Mouse (Mus musculus) limb, embryonic 14.5 days (tissue): ENCODE data around the gene Ammecr1. TPM values are rescaled to one million over a fixed set of nuclear protein-coding genes. Genes with fewer than 3 reads are reported as not detected.

Experiments
- ATAC-seq: fragments of 200-750 bp; cut with Nextera tagmentation; 2 replicates; pipeline ENCODE4 v1.8.0; 2017; ENCODE audit warnings: low read depth, moderate number of reproducible peaks, moderate TSS enrichment; ENCODE audit not compliant: low FRiP score
- DNase-seq: peaks from one replicate; pipeline ENCODE4 v3.0.0-alpha.2; 2015; ENCODE audit warnings: low spot score
- H3K27ac ChIP-seq: fragments of 300-500 bp; sonication (generic); replicated peaks from 2 replicates; pipeline ENCODE4 v1.5.1; 2014; ENCODE audit warnings: low read depth, mild to moderate bottlenecking, low read length, moderate library complexity, mixed read lengths
- H3K27me3 ChIP-seq: fragments of 300-500 bp; sonication (generic); 2 replicates; pipeline ENCODE4 v1.6.1; 2014; ENCODE audit warnings: low read length, mixed read lengths; ENCODE audit not compliant: control insufficient read depth, insufficient read depth
- H3K36me3 ChIP-seq: fragments of 300-500 bp; sonication (generic); 2 replicates; pipeline ENCODE4 v1.6.1; 2014; ENCODE audit warnings: mild to moderate bottlenecking, low read length, moderate library complexity, mixed read lengths; ENCODE audit not compliant: control insufficient read depth, insufficient read depth
- H3K4me1 ChIP-seq: fragments of 300-500 bp; sonication (generic); 2 replicates; pipeline ENCODE4 v1.6.1; 2014; ENCODE audit warnings: antibody characterized with exemption, low read length, mixed read lengths; ENCODE audit not compliant: control insufficient read depth, insufficient read depth
- H3K4me2 ChIP-seq: fragments of 300-500 bp; sonication (generic); replicated peaks from 2 replicates; pipeline ENCODE4 v1.6.1; 2014; ENCODE audit warnings: low read depth, mild to moderate bottlenecking, low read length, moderate library complexity; ENCODE audit not compliant: severe bottlenecking
- H3K4me3 ChIP-seq: fragments of 300-500 bp; sonication (generic); replicated peaks from 2 replicates; pipeline ENCODE4 v1.5.1; 2014; ENCODE audit warnings: low read length
- H3K9ac ChIP-seq: fragments of 300-500 bp; sonication (generic); 2 replicates; pipeline ENCODE4 v1.6.1; 2014; ENCODE audit warnings: mild to moderate bottlenecking, low read depth, low read length, moderate library complexity; ENCODE audit not compliant: severe bottlenecking
- H3K9me3 ChIP-seq: fragments of 300-500 bp; sonication (generic); 2 replicates; pipeline ENCODE4 v1.6.1; 2016; ENCODE audit warnings: low read length; ENCODE audit not compliant: control insufficient read depth
- POLR2A ChIP-seq: fragments of 200-500 bp; IDR thresholded peaks from 2 replicates; pipeline ENCODE4 v1.8.0; 2012; ENCODE audit warnings: inconsistent platforms, mild to moderate bottlenecking, moderate library complexity, borderline replicate concordance; ENCODE audit not compliant: insufficient read depth, insufficient read length; ENCODE audit errors: extremely low read depth
- WGBS: fragments of 180-500 bp; shearing (Covaris S2); extraction: QIAGEN DNeasy Blood & Tissue Kit; methylation state at CpG from one replicate; pipeline ENCODE4 v1.1.7; 2014; 5-methylcytosine and 5-hydroxymethylcytosine counted together
- polyA plus RNA-seq, 2 experiments: library from polyadenylated mRNA; depleted of rRNA in 1 of 2; stranded (reverse) in 1 of 2; unstranded in 1 of 2; fragments of >200 nt; fragmentation: Nextera tagmentation in 1 of 2; extraction: Ambion mirVana in 1 of 2; gene quantifications; 2 replicates each; pipeline versions ENCODE4 v1.2.1 to v1.2.3; 2012 to 2014

Ammecr1 gene
- polyA plus RNA-seq, 2 experiments, result 7.1 to 19.6 TPM

DNA sequence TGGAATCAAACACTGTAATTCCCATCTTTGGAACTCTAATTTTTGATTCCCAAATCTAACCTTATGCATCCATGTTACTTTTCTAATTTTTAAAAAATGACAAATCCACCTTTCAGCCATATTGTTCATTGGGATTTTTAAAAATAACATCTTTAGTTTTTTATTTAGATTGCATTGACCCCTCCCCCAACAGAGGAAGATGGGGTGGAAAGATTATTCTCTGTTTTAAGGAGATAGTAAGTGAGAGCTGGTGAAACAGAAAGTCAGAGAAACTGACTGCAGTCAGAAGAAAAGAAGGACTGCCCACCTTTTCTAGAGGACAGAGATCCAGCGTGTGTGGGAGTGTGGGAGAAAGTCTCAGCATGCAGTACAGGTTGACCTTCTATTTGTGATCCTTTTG is 30.7 kb upstream of the Ammecr1 start:
- Histone ChIP-seq H3K9ac (no peak overlapping the region), H3K4me1 (no peaks in the 10 kb centered on the region), H3K36me3 (no peaks in the 10 kb centered on the region), H3K4me3 (no peak overlapping the region), H3K27me3 (no peaks in the 10 kb centered on the region), H3K9me3 (no peaks in the 10 kb centered on the region), H3K27ac (no peak overlapping the region), H3K4me2 (no peak overlapping the region)
- DNase-seq (no peak), ATAC-seq (no peak)
- TF ChIP-seq POLR2A, result no peak
- 70% methylated on average over 1 of the region's 1 CpGs for WGBS

DNA sequence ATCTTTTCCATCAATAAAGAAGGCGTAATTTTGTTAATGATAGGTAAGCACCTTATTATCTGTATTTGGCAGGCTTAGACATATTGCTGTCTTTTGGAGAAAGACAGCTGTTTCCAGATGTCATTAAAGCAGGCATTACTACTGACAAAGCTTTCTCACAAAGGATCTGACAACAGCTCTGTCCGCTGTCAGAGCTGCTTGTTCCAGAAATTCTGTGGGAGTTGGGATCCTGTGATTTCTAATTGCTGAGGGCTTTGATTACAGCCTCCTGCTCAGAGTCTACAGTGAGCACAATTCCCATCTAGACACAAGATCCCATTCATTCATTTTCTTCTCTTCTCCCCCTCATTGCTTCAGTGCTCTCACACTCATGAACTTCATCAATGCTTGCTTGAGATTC is 28.0 kb upstream of the Ammecr1 start:
- DNase-seq (no peak), ATAC-seq (no peak)
- WGBS, result 50% methylated on average over 2 of the region's 2 CpGs
- Histone ChIP-seq H3K9me3 (no peaks in the 10 kb centered on the region), H3K9ac (no peak overlapping the region), H3K36me3 (no peaks in the 10 kb centered on the region), H3K4me3 (no peak overlapping the region), H3K4me1 (no peaks in the 10 kb centered on the region), H3K27me3 (no peaks in the 10 kb centered on the region), H3K4me2 (no peak overlapping the region), H3K27ac (no peak overlapping the region)
- TF ChIP-seq POLR2A, result no peak

DNA sequence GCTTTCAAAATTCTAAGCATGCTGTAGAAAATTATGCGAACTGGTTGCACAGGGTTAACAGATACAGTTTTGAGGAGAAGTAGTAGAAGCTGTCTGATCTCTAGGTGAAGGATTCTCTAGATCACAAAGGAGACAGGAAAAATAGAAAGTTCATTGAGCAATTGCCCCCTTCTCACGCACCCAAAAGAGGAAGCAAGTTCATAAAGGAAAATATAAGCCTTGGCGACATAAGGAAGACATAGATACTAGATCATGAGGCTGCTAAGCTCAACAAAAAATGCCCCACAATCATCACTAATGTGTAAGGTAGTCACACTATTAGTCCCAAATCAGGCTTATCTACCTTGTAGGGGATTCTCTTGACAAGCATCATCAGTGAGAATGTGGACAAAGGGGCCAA is 17.6 kb upstream of the Ammecr1 start:
- DNase-seq (no peak), ATAC-seq (no peak)
- H3K4me3 ChIP-seq, result no peak overlapping the region
- no peak overlapping the region for H3K9ac ChIP-seq
- WGBS, result 92% methylated on average over 3 of the region's 3 CpGs
- no peaks in the 10 kb centered on the region for H3K4me1 ChIP-seq
- H3K27me3 ChIP-seq, result no peaks in the 10 kb centered on the region; the same call in 1 of the 2 replicates
- no peaks in the 10 kb centered on the region for H3K9me3 ChIP-seq
- TF ChIP-seq POLR2A, result no peak
- no peaks in the 10 kb centered on the region for H3K36me3 ChIP-seq
- H3K4me2 ChIP-seq, result no peak overlapping the region
- H3K27ac ChIP-seq, result no peak overlapping the region

GRCm38 (mm10) chrX:142983638-142984037 is 17.1 kb upstream of the Ammecr1 start:
- ATAC-seq, result no peak
- TF ChIP-seq POLR2A, result no peak
- Histone ChIP-seq H3K27ac (no peak overlapping the region), H3K27me3 (no peaks in the 10 kb centered on the region; the same call in 1 of the 2 replicates), H3K4me1 (no peaks in the 10 kb centered on the region), H3K4me2 (no peak overlapping the region), H3K4me3 (no peak overlapping the region), H3K36me3 (no peaks in the 10 kb centered on the region), H3K9ac (no peak overlapping the region), H3K9me3 (no peaks in the 10 kb centered on the region)
- WGBS, result 55% methylated on average over 6 of the region's 6 CpGs
- no peak for DNase-seq

- H3K4me1 ChIP-seq, result no peaks in the 10 kb centered on the region
- no peaks in the 10 kb centered on the region for H3K9me3 ChIP-seq
- H3K9ac ChIP-seq, result no peak overlapping the region
- ATAC-seq (no peak), DNase-seq (no peak)
- no peak overlapping the region for H3K4me2 ChIP-seq
- no peaks in the 10 kb centered on the region for H3K36me3 ChIP-seq
- H3K27ac ChIP-seq, result no peak overlapping the region
- WGBS, result 94% methylated on average over 3 of the region's 3 CpGs
- TF ChIP-seq POLR2A, result no peak
- H3K27me3 ChIP-seq, result no peaks in the 10 kb centered on the region; the same call in 1 of the 2 replicates
- H3K4me3 ChIP-seq, result no peak overlapping the region
Measured at GRCm38 (mm10) chrX:142981530-142982130, 15.1 kb upstream of the Ammecr1 start.

DNA sequence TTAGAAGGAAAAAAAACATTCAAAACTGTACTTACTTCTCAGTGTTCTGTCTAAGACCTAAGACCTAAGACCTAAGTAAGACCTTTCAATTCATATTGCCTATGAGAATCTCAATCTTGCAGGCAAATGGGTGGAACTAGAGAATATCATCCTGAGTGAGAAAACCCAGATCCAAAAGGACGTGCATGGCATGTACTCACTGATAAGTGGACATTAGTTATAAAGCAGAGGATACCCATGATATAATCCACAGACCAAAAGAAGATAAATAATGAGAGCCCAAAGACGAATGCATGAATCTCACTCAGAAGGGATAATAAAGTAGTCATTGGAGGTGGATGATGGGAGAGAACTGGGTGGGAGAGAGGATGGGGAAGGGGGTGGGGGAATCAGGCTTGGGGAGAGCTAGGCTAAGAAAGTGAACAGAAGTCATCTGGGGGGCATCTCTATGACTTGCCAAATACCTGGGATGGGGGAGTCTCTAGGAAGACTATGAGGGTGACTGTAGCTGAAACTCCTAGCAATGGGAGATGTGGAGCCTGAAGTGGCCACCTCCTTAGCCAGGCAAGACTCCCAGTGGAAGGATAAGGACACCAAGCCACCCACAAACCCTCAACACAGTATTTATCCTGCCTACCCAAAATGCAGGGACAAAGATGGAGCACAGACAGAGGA is 14.5 kb upstream of the Ammecr1 start:
- ATAC-seq, result no peak
- Histone ChIP-seq H3K4me2 (no peak overlapping the region), H3K9me3 (no peaks in the 10 kb centered on the region), H3K27me3 (no peaks in the 10 kb centered on the region; the same call in 1 of the 2 replicates), H3K27ac (no peak overlapping the region), H3K9ac (no peak overlapping the region), H3K36me3 (no peaks in the 10 kb centered on the region), H3K4me1 (no peaks in the 10 kb centered on the region), H3K4me3 (no peak overlapping the region)
- no peak for TF ChIP-seq POLR2A
- WGBS, result 78% methylated on average over 2 of the region's 2 CpGs
- DNase-seq, result no peak
